Mouse (Mus musculus) embryonic stem cell, embryonic (primary cell): ENCODE results near the gene Ipmk.

Experiments used
- CTCF ChIA-PET, 4 experiments: fragments of 300-600 bp in 2 of 4; fragments of 350-600 bp in 2 of 4; sonication (Branson Sonifier 250); formaldehyde crosslinking; loops; one replicate each; lab custom pipeline; 2022; ENCODE audit warnings: inconsistent platforms in 2 of 4; lab: Charles Lee
- POLR2A ChIA-PET, 4 experiments: fragments of 300-600 bp in 2 of 4; fragments of 350-600 bp in 2 of 4; sonication (Branson Sonifier 250); formaldehyde crosslinking; loops; one replicate each; lab custom pipeline; 2022; ENCODE audit warnings: antibody characterized with exemption in 4 of 4, inconsistent platforms in 1 of 4; lab: Charles Lee

Ipmk gene

GRCm38 (mm10) chr10:71409948-71410347 is 62.4 kb downstream of the Ipmk start:
- POLR2A ChIA-PET, result interaction anchor here in 1 of 4 experiments (0.6 kb wide), 1 partner anchor 446 kb away, joined by 6 read pairs; no protein-coding TSS in a partner anchor
- CTCF ChIA-PET, result interaction anchor here in 1 of 4 experiments (1.0 kb wide), 1 partner anchor 13 kb away, joined by 3 read pairs; no protein-coding TSS in a partner anchor

GRCm38 (mm10) chr10:71413401-71413800 is 65.8 kb downstream of the Ipmk start:
- POLR2A ChIA-PET, result interaction anchor here in 1 of 4 experiments (1.2 kb wide), 1 partner anchor 66 kb away, joined by 3 read pairs; the partner anchor contains the start of gene Ipmk
- CTCF ChIA-PET, result interaction anchor here in 1 of 4 experiments (1.1 kb wide), 2 partner anchors 87 to 107 kb away, joined by 3 read pairs; no protein-coding TSS in a partner anchor

GRCm38 (mm10) chr10:71421531-71421930 is 74.0 kb downstream of the Ipmk start:
- ChIA-PET POLR2A (interaction anchor here in 1 of 4 experiments (0.6 kb wide), 1 partner anchor 113 kb away, joined by 3 read pairs; no protein-coding TSS in a partner anchor), CTCF (no interaction called here)

GRCm38 (mm10) chr10:71422047-71423037 is 74.8 kb downstream of the Ipmk start:
- POLR2A ChIA-PET, result interaction anchor here in 1 of 4 experiments (0.6 kb wide), 1 partner anchor 112 kb away, joined by 3 read pairs; no protein-coding TSS in a partner anchor
- CTCF ChIA-PET, result interaction anchor here in 2 of 4 experiments (0.6 to 0.7 kb wide), 2 partner anchors 9 to 96 kb away, joined by 3 read pairs; no protein-coding TSS in a partner anchor

- CTCF ChIA-PET, result interaction anchor here in 3 of 4 experiments (0.5 to 0.8 kb wide), 4 partner anchors 9 to 1050 kb away, joined by 3 to 4 read pairs (median 3); no protein-coding TSS in a partner anchor
- POLR2A ChIA-PET, result no interaction called here
Observed at GRCm38 (mm10) chr10:71426740-71427139, 79.2 kb downstream of the Ipmk start.

GRCm38 (mm10) chr10:71427381-71427780 is 79.8 kb downstream of the Ipmk start:
- ChIA-PET CTCF (no interaction called here), POLR2A (no interaction called here)

- CTCF ChIA-PET, result interaction anchor here (0.5 to 1.7 kb wide), 10 partner anchors 14 to 568 kb away, joined by 3 to 10 read pairs (median 4); no protein-coding TSS in a partner anchor
- POLR2A ChIA-PET, result interaction anchor here in 2 of 4 experiments (0.7 kb wide), 2 partner anchors 33 to 52 kb away, joined by 5 to 6 read pairs; no protein-coding TSS in a partner anchor
Observed at GRCm38 (mm10) chr10:71428246-71428864, 80.8 kb downstream of the Ipmk start.

GRCm38 (mm10) chr10:71430661-71431060 is 83.1 kb downstream of the Ipmk start:
- ChIA-PET CTCF (interaction anchor here (0.6 to 1.9 kb wide), 13 partner anchors 8 to 961 kb away, joined by 3 to 11 read pairs (median 5); no protein-coding TSS in a partner anchor), POLR2A (no interaction called here)

- ChIA-PET CTCF (no interaction called here), POLR2A (no interaction called here)
Observed at GRCm38 (mm10) chr10:71443086-71443485, 95.5 kb downstream of the Ipmk start.

- ChIA-PET POLR2A (interaction anchor here in 2 of 4 experiments (1.0 to 1.1 kb wide), 2 partner anchors 102 to 162 kb away, joined by 3 to 10 read pairs; partner anchors contain the start of gene Ube2d1 (in 1 of the 2)), CTCF (interaction anchor here in 2 of 4 experiments (0.6 to 1.1 kb wide), 2 partner anchors 13 to 17 kb away, joined by 3 to 4 read pairs; no protein-coding TSS in a partner anchor)
Observed at GRCm38 (mm10) chr10:71447661-71448060, 100.1 kb downstream of the Ipmk start.

GRCm38 (mm10) chr10:71448284-71448683 is 100.7 kb downstream of the Ipmk start:
- CTCF ChIA-PET, result interaction anchor here in 2 of 4 experiments (0.6 to 1.1 kb wide), 2 partner anchors 14 to 17 kb away, joined by 3 to 4 read pairs; no protein-coding TSS in a partner anchor
- POLR2A ChIA-PET, result interaction anchor here in 3 of 4 experiments (0.8 to 1.1 kb wide), 5 partner anchors 13 to 1206 kb away, joined by 3 to 10 read pairs (median 3); partner anchors contain the start of genes Ube2d1 (in 1 of the 3) and Zwint (in 1 of the 3)

GRCm38 (mm10) chr10:71455355-71455754 is 107.8 kb downstream of the Ipmk start:
- ChIA-PET CTCF (no interaction called here), POLR2A (no interaction called here)

GRCm38 (mm10) chr10:71462371-71462770 is 114.8 kb downstream of the Ipmk start:
- POLR2A ChIA-PET, result interaction anchor here in 2 of 4 experiments (0.7 to 1.4 kb wide), 4 partner anchors 14 to 1192 kb away, joined by 3 to 4 read pairs (median 3); partner anchors contain the start of gene Zwint (in 1 of the 2)
- CTCF ChIA-PET, result interaction anchor here in 3 of 4 experiments (0.6 to 1.2 kb wide), 4 partner anchors 8 to 36 kb away, joined by 3 to 5 read pairs (median 4); no protein-coding TSS in a partner anchor

- ChIA-PET CTCF (no interaction called here), POLR2A (no interaction called here)
Observed at GRCm38 (mm10) chr10:71464417-71464816, 116.9 kb downstream of the Ipmk start.

GRCm38 (mm10) chr10:71468315-71468714 is 120.8 kb downstream of the Ipmk start:
- ChIA-PET POLR2A (no interaction called here), CTCF (no interaction called here)

- POLR2A ChIA-PET, result no interaction called here
- CTCF ChIA-PET, result interaction anchor here in 1 of 4 experiments (1.2 kb wide), 1 partner anchor 8 kb away, joined by 3 read pairs; no protein-coding TSS in a partner anchor
Observed at GRCm38 (mm10) chr10:71469751-71470150, 122.2 kb downstream of the Ipmk start.

- ChIA-PET CTCF (no interaction called here), POLR2A (no interaction called here)
Observed at GRCm38 (mm10) chr10:71472033-71472432, 124.5 kb downstream of the Ipmk start.

- CTCF ChIA-PET, result no interaction called here
- POLR2A ChIA-PET, result no interaction called here
Observed at GRCm38 (mm10) chr10:71473590-71473989, 126.0 kb downstream of the Ipmk start.
